Mouse (Mus musculus) lung, postnatal 4 days (tissue): ENCODE results near the gene Cited4.
A peak's percentile ranks its signal among the peaks of the same experiment; 100 is the strongest.

Source experiments
- DNase-seq, 2 experiments: peaks; one replicate each; pipeline ENCODE4 v3.0.0; 2021

The Cited4 gene

DNA sequence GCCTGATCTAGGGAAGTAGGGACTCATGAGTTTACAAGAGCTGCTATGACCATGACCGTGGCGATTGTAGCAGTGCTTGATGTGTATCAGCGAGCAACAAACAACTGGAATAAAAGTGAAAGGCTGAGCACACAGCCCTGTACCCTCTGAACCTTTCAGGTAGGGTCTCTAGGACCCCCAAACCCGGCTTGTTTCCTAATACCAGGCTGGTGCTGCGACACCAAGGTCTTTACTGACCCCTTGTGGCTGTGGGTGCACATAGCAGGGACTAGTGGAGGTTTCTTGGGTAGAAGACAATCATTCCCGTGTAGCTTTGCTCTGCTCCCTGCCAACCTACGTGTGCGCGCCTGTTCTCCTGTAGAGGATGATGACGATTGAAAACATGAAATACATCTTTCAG, 15.8 kb downstream of the Cited4 start:
- DNase-seq = peak in 1 of 2 experiments; percentile 46

DNA sequence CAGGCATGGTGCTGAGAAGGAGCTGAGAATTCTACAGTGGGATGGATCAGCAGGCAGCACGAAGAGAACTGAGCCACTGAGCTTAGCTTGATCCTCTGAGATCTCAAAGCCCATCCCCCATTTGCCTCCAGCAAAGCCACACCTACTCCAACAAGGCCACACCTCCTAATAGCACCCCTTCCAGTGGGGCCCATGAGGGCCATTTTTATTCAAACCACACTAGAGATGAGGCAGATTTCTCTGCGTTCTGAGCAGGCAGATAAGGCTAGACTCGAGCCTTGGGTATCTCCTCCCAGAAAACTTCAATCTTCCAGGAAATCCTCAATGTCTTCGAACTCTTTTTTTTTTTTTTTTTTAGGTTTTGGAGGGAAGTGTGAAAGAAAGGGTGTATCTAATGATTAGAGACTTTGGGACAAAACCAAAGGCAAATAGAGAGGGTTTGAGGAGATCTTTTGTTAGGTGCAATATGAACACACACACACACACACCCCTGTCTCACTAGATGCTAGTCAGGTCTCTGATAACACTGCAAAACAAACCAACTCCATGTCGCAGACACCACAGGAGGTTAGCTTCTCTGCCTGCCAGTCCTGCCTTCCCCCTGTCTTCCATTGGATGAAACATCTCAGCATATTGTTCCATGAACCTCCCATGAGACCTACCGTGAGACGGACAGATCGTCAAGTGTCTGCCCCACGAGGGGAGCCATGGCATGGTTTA, 17.1 kb downstream of the Cited4 start:
- DNase-seq = no peak

DNA sequence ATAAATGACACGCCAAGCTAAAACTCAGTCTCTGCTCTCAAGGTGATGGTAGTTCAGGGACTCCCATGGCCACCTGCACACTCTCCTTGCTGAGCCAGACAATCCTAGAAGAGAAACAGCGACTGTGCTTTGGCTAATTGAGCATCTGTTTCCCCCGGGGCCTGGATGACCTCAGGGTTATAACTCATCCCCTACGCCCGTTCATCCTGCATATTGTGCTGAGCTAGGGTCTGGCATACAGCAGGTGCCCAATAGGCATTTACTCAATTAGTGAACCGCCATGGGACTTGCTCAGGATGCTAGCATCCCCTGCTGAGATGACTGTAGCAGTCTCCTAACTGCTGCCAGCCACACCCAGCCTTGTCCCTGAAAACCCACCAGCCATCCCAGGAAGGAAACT, 20.9 kb downstream of the Cited4 start:
- DNase-seq = peak in 1 of 2 experiments; percentile 23

- no peak for DNase-seq
Measured at GRCm38 (mm10) chr4:120689317-120689716, 22.9 kb downstream of the Cited4 start.

DNA sequence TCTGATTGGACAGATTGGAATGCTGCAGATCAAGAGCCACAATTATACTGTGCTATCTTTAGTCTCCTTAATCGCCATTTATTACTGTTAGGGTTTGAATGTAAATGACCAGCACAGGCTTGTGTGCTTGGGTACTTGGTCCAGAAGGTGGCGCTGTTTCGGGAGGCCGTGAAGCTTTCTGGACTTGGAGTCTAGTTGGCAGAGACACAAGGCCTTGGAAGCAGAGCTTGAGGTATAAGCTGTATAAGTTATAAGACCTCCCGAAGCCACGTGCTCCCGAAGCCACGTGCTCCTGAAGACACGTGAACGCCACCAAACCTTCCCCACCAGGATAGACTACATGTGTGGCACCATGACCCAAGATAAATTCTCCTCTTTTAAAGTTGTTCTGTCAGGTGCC, 26.3 kb downstream of the Cited4 start:
- peak; percentile 55 to 65 for DNase-seq

GRCm38 (mm10) chr4:120697353-120697752, 31.0 kb downstream of the Cited4 start:
- peak in 1 of 2 experiments; percentile 19 for DNase-seq

DNA sequence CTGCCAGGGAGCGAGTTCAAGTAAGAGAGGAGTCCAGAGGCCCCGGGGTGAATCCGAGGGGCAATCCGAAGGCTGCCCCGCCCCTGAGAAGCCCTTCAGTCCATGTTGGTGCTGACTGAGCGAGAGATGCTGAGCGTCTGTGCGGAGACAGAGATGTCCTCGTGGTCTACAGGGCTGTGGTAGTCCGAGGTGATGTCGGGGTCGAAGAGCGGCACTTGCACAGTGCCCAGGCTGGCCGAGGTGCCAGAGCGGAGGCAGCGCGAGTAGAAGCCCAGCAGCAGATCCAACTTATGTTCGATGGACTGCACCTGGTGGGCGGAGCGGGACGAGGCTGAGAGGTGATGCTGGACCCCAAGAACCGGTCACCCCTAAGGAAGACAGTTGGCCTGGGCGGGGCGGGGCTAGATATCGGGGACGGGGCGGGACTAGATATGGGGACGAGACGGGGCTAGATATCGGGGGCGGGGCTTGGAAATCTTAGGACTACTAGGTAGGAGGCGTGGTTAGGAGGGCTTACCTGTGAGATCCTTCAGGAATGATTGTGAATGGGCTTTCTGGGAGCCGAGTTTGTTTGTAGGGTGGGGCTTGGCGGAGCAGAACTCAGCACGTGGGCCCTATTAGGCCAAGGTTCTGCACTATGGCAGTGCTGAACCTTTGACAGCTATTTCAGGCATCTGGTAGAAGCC, 31.6 kb downstream of the Cited4 start:
- peak in 1 of 2 experiments; percentile 21 for DNase-seq

- DNase-seq = peak in 1 of 2 experiments; percentile 38
Measured at GRCm38 (mm10) chr4:120701180-120701579, 34.8 kb downstream of the Cited4 start.

DNA sequence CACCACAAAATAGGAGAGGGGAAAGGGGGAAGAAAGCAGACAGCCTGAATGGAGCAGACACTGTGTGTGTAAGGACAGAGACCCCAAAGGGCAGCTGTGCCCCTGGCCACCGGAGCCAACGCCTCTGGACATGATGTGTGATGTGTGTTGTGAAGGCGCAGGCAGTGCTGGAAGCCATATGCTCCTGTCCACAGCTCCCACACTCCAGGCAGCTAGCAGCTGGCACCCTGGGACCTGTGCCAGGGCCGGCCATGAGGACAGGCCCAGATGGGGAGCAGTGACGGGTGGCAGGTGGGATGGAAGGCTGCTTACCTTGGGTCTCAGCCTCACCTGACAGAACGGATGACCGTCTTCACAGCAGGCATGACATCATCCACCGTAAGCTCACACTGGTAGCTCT, 35.7 kb downstream of the Cited4 start:
- peak in 1 of 2 experiments; percentile 25 for DNase-seq

- no peak for DNase-seq
Measured at GRCm38 (mm10) chr4:120702511-120702910, 36.1 kb downstream of the Cited4 start.

DNA sequence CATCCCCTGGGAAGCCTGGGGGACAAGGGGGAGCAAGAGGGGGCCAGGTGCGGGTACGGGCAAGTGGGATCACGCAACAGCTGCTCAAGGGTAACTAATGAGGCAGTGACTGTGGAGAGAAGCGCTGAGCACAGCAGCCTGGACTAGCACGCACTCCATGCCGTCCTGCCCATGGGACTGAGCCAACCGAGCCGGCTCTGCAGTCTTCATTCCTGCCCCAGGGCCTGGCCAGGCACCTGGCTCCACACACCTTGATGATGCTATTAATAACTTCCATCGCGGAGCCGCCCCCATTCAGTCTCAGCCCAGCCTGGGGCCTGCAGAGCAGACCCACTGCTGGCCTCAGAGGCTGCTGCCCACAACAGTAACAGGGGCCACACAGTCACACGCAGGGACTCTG, 45.9 kb downstream of the Cited4 start:
- no peak for DNase-seq

GRCm38 (mm10) chr4:120713021-120713420, 46.6 kb downstream of the Cited4 start:
- no peak for DNase-seq

GRCm38 (mm10) chr4:120713856-120714497, 47.6 kb downstream of the Cited4 start:
- DNase-seq = no peak

- DNase-seq = peak; percentile 55 to 64
Measured at GRCm38 (mm10) chr4:120716141-120716571, 49.8 kb downstream of the Cited4 start.

DNA sequence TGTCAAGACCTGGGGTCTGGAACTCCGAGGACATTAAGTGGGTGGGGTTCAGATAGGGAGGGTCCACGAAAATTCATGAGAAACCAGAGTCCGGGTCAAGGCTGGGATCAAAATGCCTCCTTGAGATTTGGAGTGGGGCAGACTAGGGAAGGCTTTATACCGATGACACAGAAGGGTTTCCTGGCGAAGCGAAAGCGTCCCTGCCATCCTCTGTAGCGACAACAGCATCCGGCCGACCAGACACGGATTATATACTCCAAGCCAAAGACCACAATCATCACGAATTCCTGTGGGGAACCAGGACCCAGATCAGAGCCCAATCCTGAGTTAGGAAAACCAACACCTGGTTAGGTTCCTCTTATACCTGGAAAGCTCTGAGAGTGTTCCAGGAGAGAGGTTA, 50.4 kb downstream of the Cited4 start:
- DNase-seq = no peak
